Mouse (Mus musculus) small intestine, adult 2 months (tissue): Measurements from ENCODE around the gene Txk.

ENCODE experiments used
- CTCF ChIP-seq: fragments of 200-500 bp; IDR thresholded peaks from 2 replicates; pipeline ENCODE4 v1.5.1; 2012; ENCODE audit warnings: low read depth, mild to moderate bottlenecking, control low read depth, inconsistent platforms, low read length, moderate library complexity, mixed read lengths; ENCODE audit not compliant: insufficient replicate concordance, insufficient read length; ENCODE audit errors: extremely low read depth
- POLR2A ChIP-seq: fragments of 200-500 bp; IDR thresholded peaks from 2 replicates; pipeline ENCODE4 v1.6.1; 2012; ENCODE audit warnings: low read depth, mild to moderate bottlenecking, control low read depth, inconsistent platforms, low read length, moderate library complexity

GRCm38 (mm10) chr5:72664854-72665253 is 87.7 kb downstream of the Txk start:
- TF ChIP-seq POLR2A (no peak), CTCF (no peak)
